Mouse (Mus musculus) lung, postnatal 36 days (tissue): ENCODE measurements around the gene Slc39a9.
A peak's percentile ranks its signal among the peaks of the same experiment; 100 is the strongest.

ENCODE experiments used
- DNase-seq: peaks from one replicate; pipeline ENCODE4 v3.0.0; 2022; ENCODE audit warnings: mixed read lengths

Slc39a9 gene

GRCm38 (mm10) chr12:80654659-80655025 lies 11.0 kb downstream of the Slc39a9 start:
- peak; percentile 42 for DNase-seq

DNA sequence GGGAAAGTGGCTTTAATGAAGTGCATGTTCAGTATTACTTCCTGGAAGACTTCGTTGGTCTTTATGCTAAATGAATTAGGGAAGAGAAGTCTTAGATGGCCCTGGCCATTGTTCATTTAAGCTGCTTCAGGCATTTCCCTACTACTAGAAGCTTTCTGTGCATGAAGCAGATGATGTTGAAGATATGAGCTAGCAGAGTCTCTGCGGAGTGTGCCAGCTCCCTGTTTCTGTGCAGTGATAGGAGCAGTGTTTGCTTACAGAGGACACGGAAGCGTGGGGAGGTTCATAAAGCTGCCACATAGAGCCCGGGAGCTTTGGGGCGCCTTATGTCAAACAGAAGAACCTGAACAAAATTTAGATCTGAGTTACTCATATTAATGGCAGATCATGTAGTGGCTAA lies 15.0 kb downstream of the Slc39a9 start:
- DNase-seq, result no peak

DNA sequence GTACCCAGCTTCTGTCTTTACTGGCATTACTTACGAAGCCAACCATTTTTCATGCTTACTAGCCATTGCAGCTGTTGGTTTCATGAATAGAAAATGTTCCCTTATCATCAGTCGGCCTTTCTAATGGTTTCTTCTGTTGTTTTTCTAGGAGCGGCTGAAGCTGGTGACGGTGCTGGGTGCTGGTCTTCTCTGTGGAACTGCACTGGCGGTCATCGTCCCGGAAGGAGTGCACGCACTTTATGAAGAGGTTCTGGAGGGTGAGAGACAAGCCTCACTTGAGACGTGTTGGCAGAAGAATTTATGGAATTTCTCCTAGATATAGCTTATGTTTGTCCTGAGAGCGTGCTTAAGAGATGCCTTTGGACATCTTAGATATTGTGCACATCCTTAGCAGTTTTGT lies 18.6 kb downstream of the Slc39a9 start:
- DNase-seq, result no peak

DNA sequence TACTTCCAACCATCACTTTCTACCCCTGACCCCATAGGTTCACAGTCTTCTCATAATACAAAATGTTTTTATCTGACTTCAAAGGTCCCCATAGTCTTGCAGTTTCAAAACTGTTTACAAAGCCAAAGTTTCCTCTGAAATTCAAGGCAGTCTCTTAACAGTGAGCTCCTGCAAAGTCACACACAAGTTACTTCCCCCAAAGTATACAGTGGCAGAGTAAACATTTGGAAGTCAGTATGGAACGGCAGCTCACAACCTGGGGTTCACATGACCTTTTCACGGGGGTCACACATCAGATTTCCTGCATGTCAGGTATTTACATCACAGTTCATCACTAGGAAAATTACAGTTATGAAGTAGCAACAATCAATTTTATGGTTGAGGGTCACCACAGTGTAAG lies 20.3 kb downstream of the Slc39a9 start:
- DNase-seq, result no peak

DNA sequence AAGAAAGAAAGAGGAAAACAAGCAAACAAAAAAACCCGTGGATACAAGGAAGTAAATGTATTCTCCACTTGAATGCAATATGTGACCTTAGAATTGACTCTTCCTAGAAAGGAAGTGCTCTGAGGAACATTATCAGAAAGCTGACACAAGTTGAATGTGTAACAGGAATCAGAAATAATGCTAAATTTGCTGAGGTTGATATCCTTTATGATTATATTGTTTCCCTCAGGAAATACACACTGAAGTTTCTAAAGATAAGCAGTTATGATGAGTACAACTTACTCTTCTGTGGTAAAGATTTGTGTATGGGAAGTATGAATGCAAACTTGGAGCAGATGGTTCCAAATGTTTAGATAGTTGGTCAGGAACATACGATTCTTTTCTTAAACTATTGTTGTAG lies 24.7 kb downstream of the Slc39a9 start:
- no peak for DNase-seq

- peak; percentile 83 for DNase-seq
Observed at GRCm38 (mm10) chr12:80673170-80673569, 29.5 kb downstream of the Slc39a9 start.

GRCm38 (mm10) chr12:80681340-80681739 lies 37.7 kb downstream of the Slc39a9 start:
- DNase-seq, result peak; percentile 47

- DNase-seq, result no peak
Observed at GRCm38 (mm10) chr12:80683554-80683953, 39.9 kb downstream of the Slc39a9 start.

DNA sequence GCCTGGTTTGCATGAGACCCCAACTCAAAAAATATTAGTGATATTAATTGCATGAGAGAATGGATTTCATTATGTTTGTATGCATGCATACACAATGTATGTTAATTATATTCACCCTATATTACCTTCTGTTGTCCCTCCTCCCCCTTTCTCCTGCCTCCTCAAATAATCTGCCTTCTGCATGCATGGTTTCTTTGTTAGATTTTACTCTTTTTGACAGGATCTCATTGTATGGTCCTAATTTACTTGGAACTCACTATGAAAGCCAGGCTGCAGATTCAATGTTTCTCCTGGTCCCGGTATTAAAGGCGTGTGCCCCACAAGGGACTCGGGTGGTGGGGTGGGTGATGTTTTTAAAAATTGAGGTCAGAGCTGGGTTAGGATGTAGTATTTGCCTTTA lies 40.6 kb downstream of the Slc39a9 start:
- no peak for DNase-seq

- no peak for DNase-seq
Observed at GRCm38 (mm10) chr12:80687788-80688211, 44.1 kb downstream of the Slc39a9 start.

DNA sequence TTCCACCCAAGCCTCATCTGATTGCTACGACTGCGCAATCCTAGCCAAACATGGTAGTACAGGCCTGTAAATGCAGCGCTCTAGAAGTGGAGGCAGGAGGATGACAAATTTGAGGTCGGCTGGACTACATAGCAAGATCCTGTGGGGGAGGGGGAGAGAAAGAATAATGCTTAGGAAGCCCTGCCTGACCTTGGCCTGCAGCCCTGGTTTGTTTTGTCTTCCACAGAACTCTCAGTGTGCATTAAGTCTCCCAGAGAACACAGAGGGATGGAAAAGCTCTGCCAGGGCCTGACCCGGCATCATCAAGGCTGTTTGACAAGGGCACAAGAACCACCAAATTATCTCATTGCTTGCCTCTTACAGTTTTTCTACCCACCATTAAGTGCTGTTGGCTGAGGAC lies 46.0 kb downstream of the Slc39a9 start:
- DNase-seq, result no peak

- peak; percentile 91 for DNase-seq
Observed at GRCm38 (mm10) chr12:80691671-80692091, 48.0 kb downstream of the Slc39a9 start.

- DNase-seq, result peak; percentile 88
Observed at GRCm38 (mm10) chr12:80692269-80692972, 48.7 kb downstream of the Slc39a9 start, which contains the start of gene Plekhd1. Gene Plekhd1 (plus strand): TSS chr12:80692591.

DNA sequence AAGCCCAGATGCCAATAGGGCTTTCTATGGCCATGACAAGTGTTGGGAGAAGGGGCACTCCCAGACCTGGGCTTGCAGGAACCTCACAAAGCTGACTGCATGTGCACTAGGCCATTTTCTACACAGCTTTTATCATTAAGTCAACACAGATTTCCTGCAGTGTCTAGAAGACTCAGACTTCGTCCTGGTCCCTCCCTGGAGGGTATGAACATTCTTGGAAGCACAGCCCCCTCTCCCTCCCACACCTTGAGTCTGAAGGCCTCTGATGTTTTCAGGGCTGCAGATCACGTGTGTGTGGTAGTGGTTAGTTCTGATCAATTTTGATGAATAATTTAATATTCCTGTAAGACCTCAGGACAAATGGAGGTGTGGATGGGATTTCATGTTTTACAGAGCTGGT lies 50.0 kb downstream of the Slc39a9 start:
- DNase-seq, result no peak

- DNase-seq, result no peak
Observed at GRCm38 (mm10) chr12:80695004-80695403, 51.3 kb downstream of the Slc39a9 start.

- DNase-seq, result no peak
Observed at GRCm38 (mm10) chr12:80698526-80699143, 55.0 kb downstream of the Slc39a9 start.

- DNase-seq, result no peak
Observed at GRCm38 (mm10) chr12:80699144-80699531, 55.5 kb downstream of the Slc39a9 start.

DNA sequence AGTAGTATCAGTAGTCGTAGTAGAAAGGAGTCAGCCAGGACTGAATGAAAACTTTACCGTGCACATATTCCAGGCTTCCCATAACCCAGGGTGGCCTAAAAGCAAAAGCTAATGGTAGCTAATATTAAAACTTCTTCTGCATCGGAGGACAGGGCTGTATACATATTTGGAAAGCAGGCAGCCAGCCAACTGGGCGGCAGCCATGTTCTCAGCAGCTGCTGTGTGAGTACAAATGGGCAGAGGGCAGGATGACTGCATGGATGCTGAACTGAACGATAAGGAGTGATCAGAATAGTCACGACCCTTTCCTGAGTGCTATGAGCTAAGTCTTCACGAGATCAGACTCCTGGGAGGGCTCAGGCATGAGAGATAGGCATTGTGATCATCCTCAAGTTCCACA lies 57.6 kb downstream of the Slc39a9 start:
- no peak for DNase-seq

DNA sequence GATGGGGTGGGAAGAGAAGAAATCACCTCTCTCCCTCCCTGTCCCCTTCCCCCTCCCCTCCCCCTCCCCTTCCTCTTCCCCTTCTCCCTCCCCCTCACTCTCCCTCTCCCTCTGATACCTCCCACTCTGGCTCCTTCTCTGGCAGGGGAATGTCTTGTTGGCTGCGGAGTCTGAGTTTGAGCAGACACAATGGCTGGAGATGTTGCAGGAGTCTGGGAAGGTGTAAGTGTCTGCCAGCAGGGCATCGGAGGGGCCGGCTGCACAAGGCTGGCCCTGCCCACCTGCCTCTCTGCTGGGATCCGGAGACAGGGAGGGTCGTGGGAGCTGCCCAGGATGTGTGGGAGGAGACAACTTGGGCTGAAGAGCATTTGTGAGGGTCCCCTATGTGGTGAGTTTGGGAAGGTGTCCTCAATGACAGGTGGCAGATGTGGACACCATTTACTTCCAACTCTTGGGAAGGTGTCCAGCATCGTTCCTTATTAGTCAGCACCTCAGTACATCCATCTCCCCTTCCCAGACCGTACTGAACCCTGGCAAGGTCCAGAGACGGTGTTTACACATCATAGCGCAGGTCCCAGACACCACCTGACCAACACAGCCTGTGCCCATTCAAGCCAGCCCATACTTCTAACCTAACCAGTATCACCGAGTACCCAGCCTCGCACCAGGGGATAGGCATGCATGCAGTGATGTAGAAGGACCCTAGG lies 62.7 kb downstream of the Slc39a9 start:
- DNase-seq, result no peak

DNA sequence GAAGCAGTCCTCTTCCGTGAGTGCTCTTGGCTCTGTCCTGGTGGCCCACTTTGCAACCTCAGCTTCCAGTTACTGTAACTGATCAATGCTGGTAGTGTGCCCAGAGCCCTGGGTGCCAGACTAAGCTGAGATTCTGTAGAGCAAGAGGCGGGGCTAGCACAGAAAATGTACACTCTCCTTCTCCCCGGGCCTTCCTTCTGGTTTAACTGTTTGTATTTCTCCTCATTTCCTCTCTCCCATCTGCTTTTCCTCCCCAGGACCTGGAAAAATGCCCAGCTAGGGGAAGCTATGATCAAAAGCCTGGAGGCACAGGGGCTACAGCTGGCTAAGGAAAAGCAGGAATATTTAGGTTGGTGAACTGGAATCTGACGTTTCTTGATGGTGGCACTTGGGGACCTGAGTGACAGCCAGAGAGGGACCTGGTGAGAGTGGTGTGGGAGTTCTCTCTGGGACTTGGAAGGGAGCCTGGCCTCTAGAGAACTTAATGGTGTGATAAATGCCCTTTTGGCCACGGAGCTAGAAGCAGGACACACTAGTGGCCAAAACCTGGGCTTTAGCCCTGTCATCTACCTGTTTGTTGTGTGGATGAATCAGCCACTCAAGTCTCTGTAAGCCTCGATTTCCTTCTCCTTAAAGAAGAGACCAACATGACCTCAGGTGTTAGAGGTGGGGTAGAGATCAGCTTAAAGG lies 63.4 kb downstream of the Slc39a9 start:
- no peak for DNase-seq

GRCm38 (mm10) chr12:80715915-80716314 lies 72.2 kb downstream of the Slc39a9 start:
- DNase-seq, result no peak

DNA sequence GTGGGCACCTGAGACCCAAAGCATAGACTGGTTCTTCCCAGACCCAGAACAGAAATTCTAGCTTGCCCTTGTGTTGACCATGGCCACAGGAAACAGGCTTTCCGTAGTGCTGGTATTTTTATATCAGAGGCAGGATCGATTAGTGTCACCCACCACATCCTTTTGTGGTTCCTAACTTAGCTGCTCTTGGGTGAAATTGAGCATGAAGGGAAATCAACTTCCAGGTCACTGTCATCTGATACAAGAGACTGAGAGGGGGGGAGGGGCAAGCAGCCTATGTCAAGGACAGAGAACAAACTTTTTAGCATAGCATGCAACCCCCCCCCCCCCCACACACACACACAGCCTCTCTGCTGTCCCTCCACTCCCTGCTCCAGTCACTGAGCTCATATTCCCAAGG lies 75.5 kb downstream of the Slc39a9 start:
- DNase-seq, result no peak

DNA sequence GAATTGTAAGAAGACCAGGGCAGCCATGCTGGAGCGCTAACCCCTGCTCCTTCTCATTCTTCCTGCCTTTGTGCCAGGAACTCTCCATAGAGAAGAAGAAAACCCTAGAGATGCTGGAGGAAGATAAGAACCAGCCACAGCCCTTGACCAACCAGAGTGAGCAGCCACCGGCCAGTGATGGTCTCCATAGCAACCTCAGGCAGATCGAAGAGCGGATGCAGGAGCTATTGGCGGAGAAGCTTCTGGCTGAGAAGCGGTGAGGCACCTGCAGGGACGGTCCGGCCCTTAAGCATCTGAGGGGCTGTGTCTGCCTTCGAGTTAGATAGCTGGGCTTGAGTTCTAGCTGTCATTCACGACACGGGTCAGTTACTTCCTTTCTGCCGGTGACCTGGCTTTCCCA lies 76.8 kb downstream of the Slc39a9 start:
- no peak for DNase-seq
